Mouse (Mus musculus) kidney, adult 2 months (tissue): Measurements from ENCODE around the gene Znhit6.

Experiments
- CTCF ChIP-seq: fragments of 200-500 bp; conservative IDR thresholded peaks from 2 replicates; pipeline ENCODE4 v1.5.1; 2011; ENCODE audit warnings: low read depth, mild to moderate bottlenecking, control low read depth, low read length, moderate library complexity, mixed read lengths; ENCODE audit not compliant: insufficient read depth, insufficient read length
- POLR2A ChIP-seq: fragments of 200-500 bp; IDR thresholded peaks from one replicate; pipeline ENCODE4 v1.6.1; 2011; ENCODE audit warnings: low read depth, low read length, control low read depth

- TF ChIP-seq CTCF (no peak), POLR2A (no peak)
These were observed 42.3 kb downstream of the Znhit6 start for GRCm38 (mm10) chr3:145618299-145618698.
